Mouse (Mus musculus) heart, postnatal 25 days (tissue): ENCODE results near the gene Olfr48. TPM values are rescaled to one million over a fixed set of nuclear protein-coding genes. Genes with fewer than 3 reads are reported as not detected.

Experiments used
- DNase-seq: peaks from one replicate; pipeline ENCODE4 v3.0.0; 2022; ENCODE audit warnings: low spot score
- intact Hi-C: fragments of 180-260 bp; cut with DNase I; formaldehyde crosslinking; loops from one replicate; pipeline ENCODE4 v1.15.1; 2025
- total RNA-seq, 2 experiments: library from RNA; stranded (reverse); gene quantifications; 2 replicates each; pipeline ENCODE4 v1.2.3; 2021

Olfr48 gene
- total RNA-seq: not detected

DNA sequence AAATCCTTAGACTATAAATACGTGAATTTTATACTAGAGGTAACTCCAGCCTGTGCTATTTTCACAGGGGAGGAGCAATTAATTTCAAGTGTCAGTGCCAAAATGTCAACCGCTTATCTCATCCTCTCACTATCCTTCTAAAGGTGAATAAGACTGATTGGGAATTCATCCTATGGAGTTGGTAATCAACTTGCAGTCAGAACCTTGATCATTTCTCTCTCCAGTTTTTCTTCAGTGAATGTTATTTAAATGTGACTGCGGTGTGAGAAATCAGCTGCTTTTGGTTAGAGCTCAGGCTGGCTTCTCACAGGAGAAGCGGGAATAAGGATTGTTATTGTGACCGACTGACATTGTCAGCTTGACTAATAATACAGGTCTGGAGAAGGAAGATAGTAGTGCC, at the start of gene Olfr48:
Gene Olfr48 (minus strand): TSS at position 101 of the 400 bp plus-strand sequence.
- intact Hi-C loops: no loop called here
- no peak for DNase-seq

DNA sequence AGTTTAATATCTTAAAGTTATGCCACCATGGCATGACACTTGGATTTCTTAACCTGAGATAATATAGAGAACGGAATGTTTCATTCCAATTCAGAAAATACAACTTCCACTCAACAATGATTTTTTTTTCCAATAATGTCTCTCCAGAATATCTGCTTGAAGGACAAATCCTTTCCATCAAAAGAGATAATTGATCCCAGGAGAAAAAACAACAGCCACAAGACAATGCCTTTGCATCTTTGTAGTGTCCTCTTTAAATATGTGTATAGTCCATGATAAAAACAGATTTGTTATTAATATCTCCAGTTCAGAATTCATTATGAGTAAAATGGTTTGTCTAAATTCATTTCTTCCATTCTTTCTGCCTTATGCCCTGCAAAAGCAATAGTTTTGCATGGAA, 30.1 kb upstream of the Olfr48 start, which contains the start of gene Olfr1257:
Gene Olfr1257 (plus strand): TSS at position 301 of the 400 bp plus-strand sequence.
- intact Hi-C loops: no loop called here
- no peak for DNase-seq

DNA sequence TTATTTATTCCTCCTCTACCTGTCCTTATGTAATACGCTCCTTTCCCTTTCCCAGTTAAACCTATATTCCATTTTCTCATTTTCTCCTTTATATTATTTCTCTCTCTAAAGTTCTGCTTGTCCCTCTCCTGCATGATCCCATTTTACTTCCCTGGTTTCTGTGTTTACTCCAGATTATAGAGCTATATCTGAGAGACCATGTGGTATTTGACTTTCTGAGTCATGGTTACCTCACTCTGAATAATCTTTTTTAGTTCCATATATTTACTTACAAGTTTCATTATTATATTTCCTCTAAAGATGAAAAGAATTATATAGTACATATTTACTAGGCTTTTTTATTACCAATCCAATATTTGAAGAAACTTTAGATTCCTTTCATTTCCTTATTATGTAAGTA, 1.2 kb upstream of the Olfr48 start:
- intact Hi-C loops: no loop called here

DNA sequence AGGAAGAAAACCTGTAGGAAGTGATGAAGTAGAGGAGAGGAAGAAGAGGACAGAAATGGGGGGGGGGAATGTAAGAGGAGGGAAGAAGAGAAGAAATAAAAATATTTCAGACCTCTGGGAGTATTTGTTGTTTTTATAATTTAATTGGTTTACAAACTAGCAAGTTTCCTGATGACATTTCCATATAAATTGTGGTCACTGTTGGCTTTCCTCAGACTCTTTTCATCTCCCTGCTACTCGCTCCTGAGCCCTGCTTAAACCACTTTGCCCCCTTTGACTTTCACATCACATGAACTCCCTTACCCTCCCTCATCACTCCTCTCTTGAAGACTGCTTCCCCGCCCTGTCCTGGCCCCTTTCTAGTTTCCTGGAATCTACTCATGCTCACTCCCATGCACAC, 6.5 kb downstream of the Olfr48 start, which contains the start of gene Olfr1256:
Gene Olfr1256 (minus strand): TSS at position 101 of the 400 bp plus-strand sequence.
- DNase-seq: no peak
- intact Hi-C loops: no loop called here

More for the DNA sequence above, 1.2 kb upstream of the Olfr48 start:
- DNase-seq: no peak

DNA sequence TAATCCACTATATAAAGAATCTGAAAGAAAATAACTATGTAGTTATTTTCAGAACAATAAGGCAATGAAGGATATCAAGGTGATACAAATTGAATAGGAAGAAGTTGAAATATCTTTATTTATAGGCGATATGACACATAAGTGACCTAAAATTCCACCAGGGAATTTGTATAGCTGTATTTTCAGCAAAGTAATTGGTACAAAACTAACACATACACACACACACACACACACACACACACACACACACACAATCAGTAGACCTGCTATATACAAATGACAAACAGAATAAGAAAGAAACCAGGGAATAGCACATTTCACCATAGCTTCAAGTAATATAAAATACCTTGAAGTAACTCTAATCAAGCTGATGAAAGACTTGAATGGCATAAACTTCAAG, 27.8 kb downstream of the Olfr48 start:
- intact Hi-C loops: no loop called here
- DNase-seq: no peak

DNA sequence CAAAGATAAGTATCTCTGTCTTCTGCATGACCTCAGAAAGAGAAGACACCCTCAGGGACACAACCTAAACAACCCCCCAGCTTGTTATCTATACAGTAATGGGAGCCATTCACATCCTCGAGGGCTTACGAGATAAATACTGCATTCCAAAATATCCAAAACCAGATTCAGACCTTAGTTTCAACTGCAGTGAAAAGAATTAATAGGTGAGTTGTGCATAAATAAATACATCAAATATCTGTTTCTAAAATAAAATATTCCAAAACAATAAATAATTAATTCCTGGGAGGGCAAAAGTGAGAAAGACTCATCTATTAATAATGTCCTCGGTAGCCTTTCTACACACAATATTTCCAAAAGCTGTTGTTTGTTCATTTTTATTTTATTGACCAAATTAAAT, 36.3 kb downstream of the Olfr48 start, which contains the start of gene Olfr1255:
Gene Olfr1255 (plus strand): TSS at position 301 of the 400 bp plus-strand sequence.
- DNase-seq: no peak
- intact Hi-C loops: no loop called here

DNA sequence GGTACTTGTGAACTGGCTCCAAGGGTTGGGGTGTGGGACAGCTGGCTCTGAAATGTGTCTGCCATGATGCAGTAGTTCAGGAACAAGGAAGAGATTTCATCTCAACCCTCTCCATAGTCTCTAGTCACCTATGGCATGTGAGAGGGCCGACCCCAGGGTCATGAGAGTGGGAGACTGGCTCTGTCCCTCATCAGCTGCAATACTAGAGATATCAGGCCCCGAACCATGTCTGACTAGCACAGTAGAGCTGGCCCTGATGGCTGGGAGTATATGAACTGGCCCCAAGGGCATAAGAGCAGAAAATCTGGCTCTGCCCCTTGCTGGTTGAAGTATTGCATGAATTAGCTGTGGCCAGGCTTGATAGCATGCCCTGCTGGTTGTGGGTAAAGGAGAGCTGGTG, 37.3 kb downstream of the Olfr48 start:
- no peak for DNase-seq
- intact Hi-C loops: no loop called here

DNA sequence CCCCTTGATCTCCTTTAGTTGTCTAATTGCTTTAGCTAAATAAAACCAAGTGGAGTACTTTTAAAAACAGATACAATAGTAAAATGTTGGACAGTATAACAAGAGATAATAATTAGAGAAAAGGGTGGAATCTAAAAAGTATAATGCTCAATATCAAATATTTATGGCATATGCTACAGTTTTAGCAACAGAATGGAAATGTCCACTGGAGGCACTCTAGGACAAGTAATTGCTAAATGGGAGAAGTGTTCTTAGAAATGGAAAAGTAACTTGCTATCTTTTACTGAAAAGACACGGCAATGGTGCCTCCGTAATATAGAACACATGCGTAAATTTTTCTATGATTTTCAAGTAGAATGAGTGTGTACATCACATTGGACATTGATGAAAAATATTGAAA, 48.4 kb downstream of the Olfr48 start:
- intact Hi-C loops: no loop called here
- DNase-seq: no peak

DNA sequence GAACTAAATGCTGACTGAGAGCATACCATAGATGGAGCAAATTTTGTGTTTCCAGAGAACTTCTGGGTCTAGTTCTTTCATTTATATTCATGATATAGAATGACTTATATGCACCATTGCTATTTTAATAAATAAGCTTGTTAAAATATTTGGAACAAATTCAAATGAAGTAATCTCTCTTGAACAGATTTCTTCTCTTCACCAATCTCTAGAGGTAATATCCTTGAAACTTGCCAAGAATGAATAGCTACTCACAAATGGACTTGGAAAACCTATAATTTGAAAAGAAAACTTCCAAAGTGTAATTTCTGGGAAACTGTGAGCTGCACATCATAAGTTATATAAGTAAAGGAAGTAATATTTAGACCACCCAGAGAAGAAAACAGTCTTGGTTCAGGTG, 54.5 kb downstream of the Olfr48 start, which contains the start of gene Olfr1254:
Gene Olfr1254 (minus strand): TSS at position 101 of the 400 bp plus-strand sequence.
- intact Hi-C loops: no loop called here

More for the DNA sequence above, 54.5 kb downstream of the Olfr48 start, which contains the start of gene Olfr1254:
- no peak for DNase-seq

Other genes with a start within 250 kb of the Olfr48 start
- not detected for gene Olfr1247, start 234.1 kb downstream of the Olfr48 start, total RNA-seq
- not detected for gene Olfr1248, start 230.0 kb downstream of the Olfr48 start, total RNA-seq
- gene Olfr1249, start 213.2 kb downstream of the Olfr48 start, total RNA-seq: not detected
- gene Olfr1250, start 186.7 kb downstream of the Olfr48 start, total RNA-seq: not detected
- gene Olfr1251, start 176.3 kb downstream of the Olfr48 start, total RNA-seq: not detected
- not detected for gene Olfr1252, start 123.2 kb downstream of the Olfr48 start, total RNA-seq
- gene Olfr1253, start 91.1 kb downstream of the Olfr48 start, total RNA-seq: not detected
- not detected for gene Olfr1254, start 54.6 kb downstream of the Olfr48 start, total RNA-seq
- not detected for gene Olfr1255, start 36.2 kb downstream of the Olfr48 start, total RNA-seq
- not detected for gene Olfr1256, start 6.7 kb downstream of the Olfr48 start, total RNA-seq
- gene Olfr1257, start 30.2 kb upstream of the Olfr48 start, total RNA-seq: not detected
- gene Olfr1258, start 79.1 kb upstream of the Olfr48 start, total RNA-seq: not detected
- not detected for gene Olfr1259, start 100.5 kb upstream of the Olfr48 start, total RNA-seq
- not detected for gene Olfr1260, start 126.1 kb upstream of the Olfr48 start, total RNA-seq
- not detected for gene Olfr1261, start 143.0 kb upstream of the Olfr48 start, total RNA-seq
- not detected for gene Olfr1262, start 151.9 kb upstream of the Olfr48 start, total RNA-seq
- gene Olfr1263, start 163.9 kb upstream of the Olfr48 start, total RNA-seq: not detected
- gene Olfr1264, start 177.4 kb upstream of the Olfr48 start, total RNA-seq: not detected
- gene Olfr1265, start 187.1 kb upstream of the Olfr48 start, total RNA-seq: not detected
- gene Olfr140, start 215.4 kb upstream of the Olfr48 start, total RNA-seq: not detected